Mouse (Mus musculus) limb, embryonic 12.5 days (tissue): ENCODE data around the gene S100a2. TPM values are rescaled to one million over a fixed set of nuclear protein-coding genes. Genes with fewer than 3 reads are reported as not detected.
A peak's percentile ranks its signal among the peaks of the same experiment; 100 is the strongest.

Experiments used
- ATAC-seq: fragments of 200-750 bp; cut with Nextera tagmentation; 2 replicates; pipeline ENCODE4 v1.8.0; 2017; ENCODE audit warnings: low read depth, moderate TSS enrichment; ENCODE audit not compliant: insufficient number of reproducible peaks, insufficient read depth, low FRiP score, low TSS enrichment
- H3K27ac ChIP-seq: fragments of 300-500 bp; sonication (generic); 2 replicates; pipeline ENCODE4 v1.5.1; 2016; ENCODE audit warnings: mild to moderate bottlenecking, moderate library complexity
- H3K27me3 ChIP-seq: fragments of 300-500 bp; sonication (generic); 2 replicates; pipeline ENCODE4 v1.6.1; 2016; ENCODE audit warnings: mild to moderate bottlenecking, moderate library complexity
- H3K36me3 ChIP-seq: fragments of 300-500 bp; sonication (generic); 2 replicates; pipeline ENCODE4 v1.6.1; 2016; ENCODE audit warnings: mild to moderate bottlenecking, moderate library complexity
- H3K4me1 ChIP-seq: fragments of 300-500 bp; sonication (generic); replicated peaks from 2 replicates; pipeline ENCODE4 v1.6.1; 2016
- H3K4me2 ChIP-seq: fragments of 300-500 bp; sonication (generic); 2 replicates; pipeline ENCODE4 v1.6.1; 2016; ENCODE audit warnings: mild to moderate bottlenecking, moderate library complexity
- H3K4me3 ChIP-seq: fragments of 300-500 bp; sonication (generic); replicated peaks from 2 replicates; pipeline ENCODE4 v1.5.1; 2016; ENCODE audit warnings: mild to moderate bottlenecking
- H3K9ac ChIP-seq: fragments of 300-500 bp; sonication (generic); replicated peaks from 2 replicates; pipeline ENCODE4 v1.6.1; 2016; ENCODE audit warnings: mild to moderate bottlenecking, moderate library complexity
- H3K9me3 ChIP-seq: fragments of 300-500 bp; sonication (generic); 2 replicates; pipeline ENCODE4 v1.6.1; 2016; ENCODE audit warnings: mild to moderate bottlenecking, moderate library complexity
- WGBS: fragments of 180-500 bp; shearing (Covaris S2); methylation state at CpG from one replicate; pipeline ENCODE4 v1.1.7; 2016; 5-methylcytosine and 5-hydroxymethylcytosine counted together
- polyA plus RNA-seq: library from polyadenylated mRNA; unstranded; fragments of >200 nt; fragmentation: Nextera tagmentation; extraction: Ambion mirVana; gene quantifications from 2 replicates; pipeline ENCODE4 v1.2.1, GENCODE M21; 2016

The S100a2 gene
- polyA plus RNA-seq, 1 experiment from 2014 or later = not detected

DNA sequence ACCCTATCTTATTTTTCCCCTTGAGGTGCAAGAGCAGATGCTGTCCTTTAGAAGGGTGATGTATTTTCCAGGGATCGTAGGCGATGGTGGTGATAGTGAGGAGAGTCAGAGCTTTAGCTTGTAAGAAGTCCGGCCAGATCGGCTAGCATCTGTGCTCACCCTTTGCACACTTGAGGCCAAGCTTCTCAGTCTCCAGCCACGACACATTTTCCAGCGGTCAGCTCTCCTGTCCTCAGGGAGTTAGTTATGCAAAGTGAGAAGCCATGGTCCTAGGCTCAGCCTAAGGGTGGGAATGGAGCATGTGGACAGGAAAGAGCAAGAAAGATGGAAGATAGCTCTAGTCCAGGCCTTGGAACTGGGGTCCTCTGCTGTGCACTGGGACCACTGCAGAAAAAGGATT is 6.8 kb downstream of the S100a2 start:
- WGBS = 90% methylated on average over 6 of the region's 6 CpGs
- Histone ChIP-seq H3K9ac (no peak overlapping the region), H3K27ac (no peak overlapping the region), H3K4me1 (no peaks in the 10 kb centered on the region), H3K36me3 (no peaks in the 10 kb centered on the region), H3K4me3 (no peak overlapping the region), H3K27me3 (no peaks in the 10 kb centered on the region), H3K4me2 (no peak overlapping the region), H3K9me3 (peaks cover 6% of the 10 kb centered on the region; the same call in 1 of the 2 replicates)
- no peak for ATAC-seq

DNA sequence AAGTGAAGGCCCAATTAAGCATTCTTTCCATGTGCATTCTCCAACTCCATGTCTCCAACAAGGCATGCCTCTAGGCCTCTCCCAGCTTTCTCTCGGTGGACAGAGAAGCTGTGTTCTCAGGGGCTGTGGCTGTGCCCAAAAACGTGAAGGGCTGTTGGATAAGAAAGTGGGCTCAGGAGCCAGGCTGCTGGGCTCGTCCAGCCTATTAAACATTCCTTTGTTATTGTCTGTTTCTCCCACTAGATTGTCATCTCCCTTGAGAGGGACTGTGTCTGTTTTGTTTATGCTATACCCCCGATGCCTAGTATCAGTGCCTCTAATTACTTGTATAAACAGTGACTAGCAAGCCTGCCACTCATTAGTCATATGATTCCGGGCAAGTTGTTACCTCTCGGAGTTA is 7.7 kb downstream of the S100a2 start:
- Histone ChIP-seq H3K4me3 (no peak overlapping the region), H3K27ac (no peak overlapping the region), H3K27me3 (no peaks in the 10 kb centered on the region), H3K4me1 (no peaks in the 10 kb centered on the region), H3K4me2 (no peak overlapping the region), H3K36me3 (no peaks in the 10 kb centered on the region), H3K9me3 (peaks cover 6% of the 10 kb centered on the region; the same call in 1 of the 2 replicates), H3K9ac (no peak overlapping the region)
- 44% methylated on average over 6 of the region's 6 CpGs for WGBS
- no peak for ATAC-seq

DNA sequence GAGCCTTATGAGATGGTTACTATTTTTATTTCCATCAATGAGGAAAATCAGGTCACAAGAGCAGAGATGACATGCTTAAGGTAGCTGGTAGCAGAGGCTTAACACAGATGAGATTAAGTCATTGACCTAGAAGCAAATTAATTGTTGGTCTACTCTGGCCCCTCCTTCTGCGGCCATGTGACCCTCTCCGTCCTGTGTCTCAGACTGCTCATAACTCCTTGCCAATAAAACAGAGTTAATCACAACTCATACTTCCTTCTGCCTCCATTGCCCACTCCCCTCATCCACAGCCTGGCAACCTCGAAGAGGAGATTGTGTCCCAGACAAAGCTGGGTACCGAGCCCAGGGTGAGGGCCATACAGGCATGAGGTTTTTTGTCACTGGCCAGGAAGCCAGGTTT is 8.2 kb downstream of the S100a2 start:
- no peak for ATAC-seq
- Histone ChIP-seq H3K9ac (no peak overlapping the region), H3K27ac (no peak overlapping the region), H3K27me3 (no peaks in the 10 kb centered on the region), H3K4me2 (no peak overlapping the region), H3K9me3 (peaks cover 6% of the 10 kb centered on the region; the same call in 1 of the 2 replicates), H3K4me1 (peaks cover 4% of the 10 kb centered on the region), H3K4me3 (no peak overlapping the region), H3K36me3 (no peaks in the 10 kb centered on the region)
- 67% methylated on average over 4 of the region's 4 CpGs for WGBS

DNA sequence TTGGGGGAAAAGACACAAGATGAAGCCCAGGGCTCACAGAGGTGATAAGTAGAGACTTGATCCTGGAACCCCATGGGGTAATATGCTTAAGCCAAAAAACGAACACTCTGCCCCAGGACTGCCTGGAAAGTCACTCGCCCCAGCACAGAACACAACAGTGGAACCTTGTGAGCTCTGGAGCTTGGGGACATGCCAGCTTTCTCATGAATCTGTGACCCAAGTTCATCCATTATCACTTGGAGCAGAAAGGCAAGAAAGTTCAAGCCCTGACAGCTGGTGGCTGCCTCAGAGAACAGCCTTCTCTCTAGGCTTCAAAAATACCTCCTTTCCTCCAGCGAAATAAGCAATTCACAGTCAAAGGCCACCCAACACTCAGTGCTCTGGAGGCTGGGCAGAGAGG is 9.4 kb downstream of the S100a2 start:
- Histone ChIP-seq H3K9ac (no peak overlapping the region), H3K9me3 (no peaks in the 10 kb centered on the region), H3K4me2 (no peak overlapping the region), H3K36me3 (no peaks in the 10 kb centered on the region), H3K4me3 (no peak overlapping the region), H3K4me1 (peaks cover 14% of the 10 kb centered on the region), H3K27ac (no peak overlapping the region), H3K27me3 (no peaks in the 10 kb centered on the region)
- 70% methylated on average over 3 of the region's 3 CpGs for WGBS
- no peak for ATAC-seq

DNA sequence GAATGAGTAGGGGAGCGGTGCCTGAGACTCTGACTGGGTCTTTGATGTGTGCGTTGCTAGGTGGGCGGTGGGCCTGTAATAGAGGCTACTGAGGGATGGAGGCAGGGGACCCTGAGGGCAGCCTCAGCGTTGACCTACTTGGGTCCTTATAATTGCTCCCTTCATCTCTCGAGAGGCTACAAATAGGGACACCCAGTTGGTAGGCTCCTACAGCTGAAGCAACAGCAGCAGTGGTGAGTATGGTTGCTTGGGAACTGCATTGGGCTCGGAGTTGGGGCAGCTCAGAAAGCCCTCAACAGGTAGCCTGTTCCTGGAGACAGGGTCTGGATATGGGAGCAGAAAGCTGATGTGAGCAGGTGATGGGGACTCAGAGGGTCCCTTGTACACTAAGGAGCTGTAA is 10.0 kb downstream of the S100a2 start:
- Histone ChIP-seq H3K4me3 (no peak overlapping the region), H3K27me3 (no peaks in the 10 kb centered on the region), H3K36me3 (no peaks in the 10 kb centered on the region), H3K9ac (no peak overlapping the region), H3K27ac (no peak overlapping the region), H3K4me2 (no peak overlapping the region), H3K9me3 (no peaks in the 10 kb centered on the region), H3K4me1 (peaks cover 21% of the 10 kb centered on the region)
- WGBS = 70% methylated on average over 6 of the region's 6 CpGs
- ATAC-seq = no peak

DNA sequence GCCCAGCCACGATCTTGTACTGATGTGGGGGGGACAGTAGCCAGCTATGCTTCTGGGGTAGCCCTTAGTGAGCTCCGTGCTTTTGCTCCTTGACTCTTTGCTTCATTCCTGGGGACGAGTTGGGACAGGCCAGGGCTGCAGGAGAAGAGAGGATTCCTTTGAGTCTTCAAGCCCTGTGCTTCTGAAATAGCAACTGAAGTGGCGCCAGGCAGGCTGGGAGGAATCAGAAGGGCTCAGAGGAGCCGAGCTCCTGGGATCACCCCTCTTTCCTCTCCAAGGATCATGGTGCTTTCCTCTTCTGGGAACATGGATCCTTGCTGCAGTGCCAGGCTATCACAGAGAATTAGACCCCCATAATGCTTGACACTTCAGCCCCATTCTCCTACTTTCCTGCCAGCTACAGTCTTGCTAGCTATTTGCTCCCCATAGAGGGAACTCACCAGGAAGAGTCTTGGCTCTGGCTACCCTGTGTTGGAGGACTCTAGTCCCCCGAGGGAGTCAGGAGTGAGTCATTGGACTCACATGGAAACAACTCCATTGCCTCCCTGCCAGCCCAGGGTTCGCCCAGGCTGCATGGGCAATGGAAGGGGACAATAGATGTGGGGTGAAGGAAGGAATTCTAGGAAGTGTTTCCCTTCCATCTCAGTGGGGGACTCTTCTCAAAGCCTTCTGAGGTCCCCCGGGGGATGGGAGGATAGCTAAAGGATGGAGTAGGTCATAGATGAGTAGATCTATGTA is 10.6 kb downstream of the S100a2 start:
- Histone ChIP-seq H3K4me2 (no peak overlapping the region), H3K4me3 (no peak overlapping the region), H3K9ac (no peak overlapping the region), H3K36me3 (no peaks in the 10 kb centered on the region), H3K4me1 (peaks cover 27% of the 10 kb centered on the region), H3K9me3 (no peaks in the 10 kb centered on the region), H3K27me3 (no peaks in the 10 kb centered on the region), H3K27ac (no peak overlapping the region)
- WGBS = 86% methylated on average over 8 of the region's 8 CpGs
- no peak for ATAC-seq

DNA sequence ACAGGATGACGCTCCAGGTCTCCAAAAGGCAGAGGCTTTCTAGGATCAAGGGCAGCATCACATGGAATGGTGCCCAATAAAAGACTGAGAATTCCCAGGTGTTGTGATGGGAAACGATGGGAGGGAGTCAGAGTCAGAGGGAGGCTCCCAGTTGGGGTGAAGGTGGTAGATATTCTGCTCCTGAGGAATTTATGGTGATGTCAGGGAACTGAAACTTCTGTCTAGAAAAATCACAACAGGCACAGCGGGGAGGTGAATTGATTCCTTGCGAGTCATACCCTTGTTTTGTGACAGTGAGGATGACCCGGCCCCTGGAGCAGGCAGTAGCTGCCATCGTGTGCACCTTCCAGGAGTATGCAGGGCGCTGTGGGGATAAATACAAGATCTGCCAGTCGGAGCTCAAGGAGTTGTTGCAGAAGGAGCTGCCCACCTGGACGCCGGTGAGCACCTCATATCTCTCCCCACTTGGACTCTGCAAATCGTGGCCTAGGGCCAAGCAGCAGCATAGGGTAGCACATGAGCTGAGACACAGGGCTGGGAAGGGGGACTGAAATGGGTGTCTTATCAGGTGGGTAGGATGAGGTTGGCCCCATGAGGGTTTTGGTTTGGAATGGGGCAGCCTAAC is 11.6 kb downstream of the S100a2 start, which contains the start of gene Gm42674:
Gene Gm42674, plus strand, starts transcription at position 419 of the 625 bp plus-strand sequence.
- no peak within 1 kb of the TSS; the same call in 1 of the 2 replicates for H3K27ac ChIP-seq
- no peak for ATAC-seq

DNA sequence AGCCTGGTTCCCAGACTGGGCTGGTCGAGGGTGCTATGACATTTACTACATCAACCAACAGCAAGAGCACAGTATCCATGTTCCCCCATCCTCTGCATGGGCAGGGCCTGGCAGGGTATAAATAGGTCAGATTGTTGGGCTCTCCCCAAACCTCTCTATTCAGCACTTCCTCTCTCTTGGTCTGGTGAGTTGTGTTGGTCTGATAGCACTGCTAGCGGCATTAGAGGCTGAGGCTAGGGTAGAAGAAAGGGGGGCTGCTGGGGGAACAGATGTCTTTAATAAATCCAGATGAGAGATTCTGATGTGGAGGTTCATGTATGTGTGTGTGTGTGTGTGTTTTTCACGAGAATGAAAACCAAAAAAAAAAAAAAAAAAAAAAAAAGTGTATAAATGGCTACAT is 13.6 kb downstream of the S100a2 start, which contains the start of gene S100a4:
Gene S100a4, plus strand, starts transcription at position 149 of the 400 bp plus-strand sequence.
- ATAC-seq = no peak
- H3K4me1 ChIP-seq = peaks cover 34% of the 10 kb centered on the region
- 15% methylated on average over 3 of the region's 3 CpGs for WGBS

More for the DNA sequence above, 11.6 kb downstream of the S100a2 start, which contains the start of gene Gm42674:
- Histone ChIP-seq H3K4me1 (peaks cover 34% of the 10 kb centered on the region), H3K36me3 (no peaks in the 10 kb centered on the region), H3K4me2 (no peak within 1 kb of the TSS), H3K4me3 (no peak within 1 kb of the TSS), H3K9me3 (no peaks in the 10 kb centered on the region), H3K27me3 (no peaks in the 10 kb centered on the region), H3K9ac (no peak within 1 kb of the TSS)
- WGBS = 79% methylated on average over 11 of the region's 11 CpGs

DNA sequence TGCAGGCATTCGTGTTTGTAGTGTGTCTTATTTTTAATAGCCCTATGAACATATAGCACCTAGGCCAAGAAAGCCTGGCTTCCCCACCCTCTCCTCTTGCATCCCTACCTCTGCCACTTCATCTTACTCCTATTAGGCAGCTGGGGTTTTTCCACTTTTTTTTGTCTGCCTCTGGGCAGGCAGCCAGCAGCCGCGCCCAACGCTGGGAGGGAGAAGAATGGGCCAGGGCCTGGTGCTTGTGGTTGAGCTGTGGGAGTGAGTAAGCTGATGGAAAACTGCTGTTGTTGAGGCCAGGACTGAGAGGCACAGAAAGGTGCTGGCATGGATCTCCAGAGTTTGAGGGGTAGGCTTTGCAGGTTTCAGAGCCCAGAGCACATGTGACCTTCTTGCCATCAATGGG is 14.4 kb downstream of the S100a2 start:
- H3K4me2 ChIP-seq = no peak overlapping the region
- H3K9me3 ChIP-seq = no peaks in the 10 kb centered on the region
- peaks cover 34% of the 10 kb centered on the region for H3K4me1 ChIP-seq
- no peak overlapping the region for H3K9ac ChIP-seq
- no peaks in the 10 kb centered on the region for H3K27me3 ChIP-seq
- H3K4me3 ChIP-seq = no peak overlapping the region
- ATAC-seq = peak; percentile 73; the same call in 1 of the 2 replicates
- no peaks in the 10 kb centered on the region for H3K36me3 ChIP-seq
- peak overlapping the region; percentile 90 for H3K27ac ChIP-seq
- 34% methylated on average over 4 of the region's 4 CpGs for WGBS

More for the DNA sequence above, 13.6 kb downstream of the S100a2 start, which contains the start of gene S100a4:
- Histone ChIP-seq H3K4me3 (no peak within 1 kb of the TSS), H3K4me2 (no peak within 1 kb of the TSS), H3K27me3 (no peaks in the 10 kb centered on the region), H3K9me3 (no peaks in the 10 kb centered on the region), H3K27ac (peak within 1 kb of the TSS; percentile 90), H3K36me3 (no peaks in the 10 kb centered on the region), H3K9ac (no peak within 1 kb of the TSS)

DNA sequence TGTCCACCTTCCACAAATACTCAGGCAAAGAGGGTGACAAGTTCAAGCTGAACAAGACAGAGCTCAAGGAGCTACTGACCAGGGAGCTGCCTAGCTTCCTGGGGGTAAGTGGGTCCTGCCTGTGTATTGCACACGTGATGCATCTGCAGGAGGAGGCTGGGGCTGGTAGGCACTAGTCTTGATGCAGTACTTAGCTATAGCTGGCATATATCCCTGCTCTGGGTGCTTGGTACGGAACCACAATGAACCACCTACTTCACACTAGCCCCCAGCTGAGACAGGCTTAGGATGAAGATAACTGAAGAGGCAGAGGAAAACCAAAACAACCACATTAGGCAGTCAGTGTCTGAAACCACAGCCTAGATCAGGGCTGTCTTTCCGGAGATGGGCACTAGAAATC is 15.0 kb downstream of the S100a2 start:
- 87% methylated on average over 3 of the region's 3 CpGs for WGBS
- Histone ChIP-seq H3K27me3 (no peaks in the 10 kb centered on the region), H3K4me3 (no peak overlapping the region), H3K4me2 (no peak overlapping the region), H3K4me1 (peaks cover 34% of the 10 kb centered on the region), H3K27ac (peak overlapping the region; percentile 90), H3K9me3 (no peaks in the 10 kb centered on the region), H3K36me3 (no peaks in the 10 kb centered on the region), H3K9ac (no peak overlapping the region)
- ATAC-seq = no peak

DNA sequence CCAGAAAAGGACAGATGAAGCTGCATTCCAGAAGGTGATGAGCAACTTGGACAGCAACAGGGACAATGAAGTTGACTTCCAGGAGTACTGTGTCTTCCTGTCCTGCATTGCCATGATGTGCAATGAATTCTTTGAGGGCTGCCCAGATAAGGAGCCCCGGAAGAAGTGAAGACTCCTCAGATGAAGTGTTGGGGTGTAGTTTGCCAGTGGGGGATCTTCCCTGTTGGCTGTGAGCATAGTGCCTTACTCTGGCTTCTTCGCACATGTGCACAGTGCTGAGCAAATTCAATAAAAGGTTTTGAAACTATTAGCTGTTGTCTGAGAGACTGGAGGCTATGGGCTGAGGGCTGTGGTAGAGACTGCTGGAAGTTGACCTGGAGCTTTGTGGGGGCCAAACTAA is 15.7 kb downstream of the S100a2 start:
- WGBS = 75% methylated on average over 2 of the region's 2 CpGs
- Histone ChIP-seq H3K4me2 (no peak overlapping the region), H3K4me1 (peaks cover 39% of the 10 kb centered on the region), H3K9me3 (no peaks in the 10 kb centered on the region), H3K27me3 (no peaks in the 10 kb centered on the region), H3K36me3 (no peaks in the 10 kb centered on the region), H3K9ac (no peak overlapping the region), H3K27ac (peak overlapping the region; percentile 90), H3K4me3 (no peak overlapping the region)
- no peak for ATAC-seq
